Mouse (Mus musculus) v-Abl transformed pro-B cells (cell line): ENCODE results near the gene Astl.

Source experiments
- in situ Hi-C, 2 experiments: fragments of 400-800 bp; cut with MboI; formaldehyde crosslinking; loops; one replicate each; pipeline ENCODE4 v1.15.1; 2025; ENCODE audit not compliant: unreplicated experiment in 2 of 2

Astl gene

DNA sequence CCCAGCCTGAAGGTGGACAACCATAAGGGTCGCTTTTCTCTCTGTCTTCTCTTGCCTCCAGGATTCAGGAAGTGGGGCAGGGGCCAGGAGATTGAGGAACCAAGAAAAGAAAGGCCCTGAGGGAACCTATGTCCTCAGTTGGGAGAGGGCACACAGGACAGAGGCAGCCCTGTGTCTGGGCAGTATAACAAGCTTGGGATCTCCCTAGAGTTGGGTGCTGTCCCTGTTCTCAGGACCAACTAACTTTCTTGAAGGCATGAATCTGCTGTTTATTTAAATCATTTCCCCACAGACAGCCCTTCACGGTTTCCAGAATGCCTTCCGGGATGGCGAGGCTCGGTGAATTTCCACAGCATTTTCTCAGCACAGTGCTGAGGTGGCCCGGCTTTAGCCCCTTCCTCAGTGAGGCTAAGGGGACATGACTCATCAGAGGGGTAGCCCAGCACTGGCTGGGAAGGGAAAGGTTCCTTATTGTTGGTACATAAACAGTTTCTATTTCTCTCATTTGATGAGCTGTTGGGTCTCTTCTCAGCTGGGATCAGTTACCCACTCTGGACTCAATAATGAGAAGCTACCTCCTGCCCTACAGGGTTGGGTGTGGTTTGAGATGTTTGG, 15.7 kb upstream of the Astl start:
- in situ Hi-C loops = no loop called here

GRCm38 (mm10) chr2:127323667-127324066, 14.8 kb upstream of the Astl start:
- in situ Hi-C loops = no loop called here

GRCm38 (mm10) chr2:127324456-127324855, 14.0 kb upstream of the Astl start:
- in situ Hi-C loops = no loop called here

DNA sequence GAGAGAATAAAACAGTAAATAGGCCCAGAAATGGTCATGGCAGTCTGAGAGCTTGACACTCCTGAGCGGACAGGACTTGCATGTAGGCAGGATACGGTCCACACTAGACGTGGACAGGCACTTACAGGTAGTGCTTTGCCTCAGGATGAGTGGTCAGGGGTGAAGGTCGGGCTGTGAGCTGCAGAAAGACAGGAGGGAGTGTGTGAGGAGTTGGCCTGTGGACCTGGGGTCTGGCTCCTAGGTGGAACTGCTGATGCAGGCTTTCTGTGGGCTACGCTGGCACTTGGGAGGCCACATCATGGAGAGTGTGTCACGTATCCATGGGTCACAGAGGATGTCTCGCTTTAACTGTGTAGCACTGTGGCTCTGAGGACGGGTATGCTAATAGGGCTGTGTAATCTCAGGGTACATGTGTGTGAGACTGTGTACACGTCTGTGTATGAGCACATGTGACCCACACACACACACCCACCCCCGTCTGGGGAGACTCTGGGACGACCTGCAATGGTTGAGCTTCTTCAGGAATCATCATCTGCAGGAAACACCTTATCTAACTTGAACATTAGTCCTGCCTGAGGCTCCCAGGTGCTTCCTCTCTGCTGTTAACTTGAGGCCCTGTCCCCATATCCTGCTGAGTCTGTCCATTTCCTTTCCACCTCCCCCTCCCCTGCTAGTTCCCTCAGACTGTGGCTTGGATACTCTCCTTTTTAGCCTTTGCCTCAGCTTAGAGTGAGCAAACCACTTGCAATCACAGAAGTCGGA, 10.2 kb upstream of the Astl start:
- in situ Hi-C loops = no loop called here

DNA sequence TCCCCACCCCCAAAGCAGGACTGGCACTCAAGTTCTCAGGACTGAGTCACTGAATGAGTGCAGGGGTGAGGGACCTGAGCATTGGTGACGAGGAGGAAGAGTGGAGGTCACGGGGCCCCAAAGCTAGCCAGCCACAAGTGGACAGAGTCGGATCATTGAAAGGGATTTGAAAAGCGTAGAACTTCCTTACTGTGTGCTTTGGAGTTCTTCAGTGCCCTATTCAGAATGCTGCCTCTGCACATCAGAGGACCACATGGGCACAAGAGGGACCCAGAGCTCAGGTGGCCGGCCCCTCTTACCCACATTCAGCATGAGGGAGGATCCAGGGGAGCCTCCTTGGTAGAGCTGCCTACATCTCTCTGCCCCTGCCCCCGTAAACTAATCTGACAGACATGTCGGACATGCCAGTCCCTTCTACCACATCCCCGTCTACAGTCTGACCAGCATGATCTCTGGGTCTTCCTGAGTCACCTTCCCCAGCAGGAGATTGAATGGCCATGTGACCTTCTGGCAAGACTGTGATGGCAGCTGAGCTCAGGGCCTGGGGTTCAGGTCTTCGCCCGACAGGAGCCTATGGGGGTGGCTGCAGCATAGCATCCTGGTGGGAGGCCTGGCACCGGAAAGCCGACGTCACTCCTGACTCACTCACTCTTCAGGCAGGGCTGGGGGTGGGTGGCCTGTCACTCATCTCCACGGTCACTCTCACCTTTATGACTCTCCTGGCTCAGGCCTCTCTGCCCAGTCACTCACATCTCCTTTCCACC, 5.5 kb upstream of the Astl start:
- in situ Hi-C loops = no loop called here

DNA sequence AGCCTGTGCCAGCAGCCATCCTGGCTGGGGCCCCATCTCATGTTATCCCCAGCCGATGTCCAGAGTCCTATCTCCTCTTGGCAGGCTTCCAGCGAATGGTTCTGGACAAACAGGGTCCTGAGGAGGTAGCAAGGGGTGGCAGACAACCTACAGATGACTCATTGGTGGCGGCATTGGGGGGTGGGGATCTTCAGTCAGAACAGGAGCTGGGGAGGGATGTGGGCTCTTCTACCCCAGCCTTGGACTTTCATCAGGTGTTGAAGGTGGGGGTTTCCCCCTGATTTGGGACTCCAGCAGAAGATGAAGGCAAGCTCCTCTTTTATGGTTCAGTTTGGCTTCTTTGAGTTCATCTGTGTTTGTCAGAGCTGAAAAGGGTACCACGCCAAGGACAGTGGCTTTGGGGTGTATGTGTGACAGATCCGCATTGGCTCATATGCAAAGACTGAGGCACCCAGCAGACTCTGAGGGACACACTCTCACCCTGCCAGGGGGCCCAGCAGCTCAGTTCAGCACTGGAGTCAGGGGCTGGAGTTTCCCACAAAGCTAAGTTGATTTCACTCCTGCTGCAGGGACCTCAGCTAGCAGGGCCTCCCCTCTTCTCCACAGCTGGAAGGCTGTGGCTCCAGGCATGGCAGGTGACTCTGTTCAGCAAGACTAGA, 4.4 kb upstream of the Astl start:
- in situ Hi-C loops = no loop called here

- in situ Hi-C loops = no loop called here
These were observed 3.3 kb upstream of the Astl start for GRCm38 (mm10) chr2:127335078-127335541.

DNA sequence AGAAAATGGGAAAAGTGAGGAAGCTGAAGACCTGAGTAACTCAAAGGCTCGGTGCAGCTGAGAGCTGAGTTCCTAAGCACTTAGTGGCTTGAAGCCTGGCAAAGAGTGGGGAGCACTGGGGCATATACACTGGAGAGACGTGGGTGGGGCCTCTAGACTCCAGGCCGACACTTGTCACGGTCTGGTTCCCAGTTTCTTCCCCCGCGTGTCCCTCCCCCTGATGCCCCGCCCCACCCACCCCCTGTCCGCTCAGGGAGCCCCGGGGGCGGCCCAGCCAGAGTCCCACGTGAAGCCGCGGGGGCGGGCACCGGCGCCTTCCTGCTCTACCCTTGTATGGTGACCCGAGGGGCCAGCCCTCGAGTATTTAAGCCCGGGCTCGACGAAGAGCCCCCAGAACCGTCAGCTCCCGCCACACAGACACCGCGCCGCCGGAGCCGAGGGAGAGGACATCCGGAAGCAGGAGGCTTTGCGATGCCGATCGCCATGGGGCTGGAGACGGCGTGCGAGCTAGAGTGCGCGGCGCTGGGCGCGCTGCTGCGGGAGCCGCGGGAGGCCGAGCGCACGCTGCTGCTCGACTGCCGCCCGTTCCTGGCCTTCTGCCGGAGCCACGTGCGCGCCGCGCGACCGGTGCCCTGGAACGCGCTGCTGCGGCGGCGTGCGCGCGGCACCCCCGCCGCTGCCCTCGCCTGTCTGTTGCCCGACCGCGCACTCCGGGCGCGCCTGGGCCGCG, 2.5 kb upstream of the Astl start, which contains the start of gene Dusp2:
Dusp2 (plus strand) TSS at position 393 of the 730 bp plus-strand sequence.
- in situ Hi-C loops = no loop called here

DNA sequence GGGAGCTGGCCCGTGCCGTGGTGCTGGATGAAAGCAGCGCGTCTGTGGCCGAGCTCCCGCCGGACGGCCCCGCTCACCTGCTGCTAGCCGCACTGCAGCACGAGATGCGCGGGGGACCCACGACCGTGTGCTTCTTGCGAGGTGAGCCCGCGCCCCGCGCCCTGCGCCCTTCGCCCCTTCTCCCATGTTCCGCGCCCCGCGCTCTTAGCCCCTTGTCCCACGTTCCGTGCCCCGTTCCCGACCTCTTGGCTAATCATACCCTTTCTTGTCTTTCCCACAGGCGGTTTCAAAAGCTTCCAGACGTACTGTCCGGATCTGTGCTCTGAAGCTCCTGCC, 2.0 kb upstream of the Astl start:
- in situ Hi-C loops = no loop called here

GRCm38 (mm10) chr2:127336885-127337284, 1.6 kb upstream of the Astl start:
- in situ Hi-C loops = no loop called here

GRCm38 (mm10) chr2:127337531-127337930, 908 bp upstream of the Astl start:
- in situ Hi-C loops = no loop called here

DNA sequence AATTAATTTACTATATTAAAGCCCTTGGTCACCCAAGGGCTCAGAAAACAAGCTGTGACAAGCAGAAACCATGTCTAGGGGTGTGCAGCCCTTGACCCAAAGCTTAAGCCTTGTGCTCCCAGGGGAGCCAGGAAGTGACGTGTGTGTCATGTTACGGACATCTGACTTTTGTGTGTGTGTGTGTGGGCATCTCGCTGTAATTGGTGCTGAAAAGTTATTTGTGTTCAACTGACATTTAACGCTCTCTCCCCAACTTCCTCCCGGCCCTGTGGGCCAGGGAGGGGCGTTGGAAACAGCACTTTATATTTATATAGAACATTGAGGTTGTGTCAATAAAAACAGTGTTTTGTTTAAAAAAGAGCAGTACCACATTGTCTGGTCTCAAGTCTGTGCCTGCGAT, 427 bp upstream of the Astl start:
- in situ Hi-C loops = no loop called here

DNA sequence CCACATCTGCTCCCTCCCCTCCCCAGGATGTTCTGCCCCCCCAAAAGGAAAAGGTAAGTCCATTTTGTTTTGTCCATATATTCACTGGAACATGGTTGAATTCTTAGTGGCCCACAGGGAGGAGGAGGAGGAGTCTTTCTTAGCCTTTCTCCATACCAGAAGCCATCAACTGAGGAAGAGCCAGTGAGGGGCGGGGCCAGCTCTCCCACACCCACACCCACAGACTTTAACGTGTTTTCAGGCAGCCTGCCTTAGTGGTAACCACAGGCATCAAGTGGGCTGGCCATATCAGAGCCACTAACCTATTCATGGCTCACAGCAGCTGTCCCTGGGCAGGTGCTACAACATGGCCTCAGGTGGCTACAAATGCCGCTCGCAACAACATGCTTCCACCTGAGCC, 394 bp downstream of the Astl start:
- in situ Hi-C loops = no loop called here

DNA sequence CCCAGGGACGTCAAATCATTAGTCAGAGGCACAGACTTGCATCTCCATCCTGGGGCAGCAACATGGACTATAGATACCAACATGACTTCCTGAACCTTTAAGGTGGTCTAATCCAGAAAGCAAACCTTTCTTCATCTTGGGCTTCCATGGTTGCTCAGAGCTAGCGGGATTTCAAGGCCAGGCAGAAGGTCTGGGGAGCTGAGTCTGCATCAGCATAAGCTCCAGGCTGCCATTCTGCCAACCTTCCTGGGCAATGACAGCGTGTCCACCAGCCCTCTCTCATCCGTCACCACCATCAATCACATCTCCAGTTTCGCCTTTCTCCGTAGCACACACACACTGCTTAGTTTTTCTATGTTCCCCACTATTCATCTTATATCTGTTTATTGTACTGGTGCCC, 823 bp downstream of the Astl start:
- in situ Hi-C loops = no loop called here

- in situ Hi-C loops = loop anchor here (5.0 kb wide), 2 partner anchors 34 to 89 kb away; no protein-coding TSS in a partner anchor
These were observed 2.7 kb downstream of the Astl start for GRCm38 (mm10) chr2:127341159-127341558.

DNA sequence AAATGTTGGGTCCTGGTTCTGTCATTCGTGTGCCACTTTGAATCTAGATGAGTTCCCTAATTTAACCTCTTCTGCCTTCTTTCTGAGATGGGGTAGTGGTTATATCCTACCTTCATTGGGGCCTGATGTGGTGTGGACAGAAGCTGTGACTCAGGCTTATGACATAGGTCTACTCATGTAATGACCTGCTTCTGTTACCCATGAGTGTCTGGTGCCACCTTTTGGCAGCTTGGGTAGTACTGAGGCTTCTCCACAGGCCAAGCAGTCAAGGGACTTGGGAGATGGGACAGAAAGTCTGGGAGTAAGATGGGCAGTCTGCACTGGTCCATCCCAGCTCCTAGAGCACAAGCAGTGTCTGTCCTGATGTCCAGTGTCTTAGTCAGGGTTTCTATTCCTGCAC, 7.9 kb downstream of the Astl start:
- in situ Hi-C loops = loop anchor here (5.0 kb wide), 2 partner anchors 94 to 179 kb away; no protein-coding TSS in a partner anchor

DNA sequence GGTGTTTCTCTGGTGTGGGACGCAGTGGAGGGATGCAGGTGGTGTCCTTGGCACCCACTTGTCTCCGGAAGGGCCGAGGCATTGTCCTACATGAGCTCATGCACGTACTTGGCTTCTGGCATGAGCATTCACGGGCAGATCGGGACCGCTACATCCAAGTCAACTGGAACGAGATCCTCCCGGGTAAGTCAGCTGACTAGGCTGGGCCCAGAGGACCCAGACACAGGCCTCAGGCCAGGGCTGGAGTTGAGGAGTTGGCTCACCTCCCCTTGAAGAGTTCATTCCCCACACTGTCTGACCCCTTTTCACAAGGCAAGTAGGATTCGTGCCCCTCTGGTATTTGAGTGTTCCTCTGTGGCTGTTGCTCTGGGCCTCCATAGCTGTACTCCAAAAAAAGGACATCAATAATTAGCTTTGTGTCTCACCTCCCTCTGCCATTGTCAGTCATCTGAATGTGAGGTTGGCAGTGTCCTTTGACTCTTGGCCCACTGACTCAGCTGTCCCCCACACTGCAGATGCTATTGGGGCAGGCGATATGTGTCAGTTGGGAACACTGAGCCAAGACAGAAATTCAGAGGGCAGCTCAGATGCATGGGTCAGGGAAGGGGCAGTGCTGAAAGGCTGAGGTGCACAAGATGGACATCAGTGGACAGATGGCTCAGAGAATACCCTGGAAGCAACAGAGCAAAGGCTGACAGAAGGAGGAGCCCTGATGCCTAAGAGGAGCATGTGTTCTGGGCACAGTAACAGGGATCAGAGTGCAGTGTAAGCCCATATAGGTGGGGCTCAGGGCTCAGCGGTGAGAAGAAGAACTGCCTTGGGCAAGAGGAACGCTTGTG, 8.9 kb downstream of the Astl start:
- in situ Hi-C loops = loop anchor here (5.0 kb wide), 2 partner anchors 95 to 180 kb away; no protein-coding TSS in a partner anchor

GRCm38 (mm10) chr2:127353881-127354280, 15.4 kb downstream of the Astl start:
- in situ Hi-C loops = no loop called here
